Mouse (Mus musculus) kidney, postnatal 4 days (tissue): ENCODE data around the gene Rnf25.

Experiments used
- DNase-seq, 2 experiments: peaks; one replicate each; pipeline ENCODE4 v3.0.0; 2021; ENCODE audit warnings: mixed read lengths in 2 of 2

The Rnf25 gene

DNA sequence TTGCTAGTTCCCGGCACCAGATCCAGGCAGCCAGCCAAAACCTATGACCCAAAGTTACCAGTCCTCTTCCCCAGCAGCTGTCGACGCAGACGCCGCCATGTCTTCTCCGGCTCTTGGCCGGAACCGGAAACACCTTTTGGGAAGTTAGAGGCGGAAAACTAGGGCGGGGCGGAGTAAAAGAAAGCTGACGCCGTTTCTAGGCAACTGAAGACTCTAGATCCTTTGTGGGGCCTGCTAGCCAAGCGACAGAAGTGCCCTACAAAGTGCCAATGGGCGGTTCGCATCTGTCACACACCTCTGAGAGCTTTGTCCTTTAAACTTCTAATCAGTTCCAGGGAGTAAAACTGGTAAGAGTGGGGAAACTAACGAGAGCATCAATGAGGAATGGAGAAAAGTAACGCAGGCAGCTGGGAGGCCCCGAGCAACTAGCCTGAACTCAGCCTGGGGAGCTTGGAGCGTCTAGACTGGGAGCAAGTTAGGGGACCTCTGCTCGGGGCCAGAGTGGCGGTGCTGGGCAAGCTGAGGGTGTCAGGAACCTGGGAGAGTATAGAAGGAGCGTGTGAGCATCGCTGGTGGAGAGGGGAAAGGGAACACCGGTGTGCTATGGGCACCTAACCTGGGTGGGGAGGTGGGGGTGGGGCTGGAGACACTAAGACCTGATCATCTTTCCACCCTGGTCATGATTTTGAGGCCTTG is at the start of gene Rnf25, which contains the start of gene Stk36:
Gene Rnf25, minus strand, starts transcription at position 131 of the 696 bp plus-strand sequence.
Gene Stk36, plus strand, starts transcription at position 179 of the 696 bp plus-strand sequence.
- peak; percentile 86 to 90 for DNase-seq

DNA sequence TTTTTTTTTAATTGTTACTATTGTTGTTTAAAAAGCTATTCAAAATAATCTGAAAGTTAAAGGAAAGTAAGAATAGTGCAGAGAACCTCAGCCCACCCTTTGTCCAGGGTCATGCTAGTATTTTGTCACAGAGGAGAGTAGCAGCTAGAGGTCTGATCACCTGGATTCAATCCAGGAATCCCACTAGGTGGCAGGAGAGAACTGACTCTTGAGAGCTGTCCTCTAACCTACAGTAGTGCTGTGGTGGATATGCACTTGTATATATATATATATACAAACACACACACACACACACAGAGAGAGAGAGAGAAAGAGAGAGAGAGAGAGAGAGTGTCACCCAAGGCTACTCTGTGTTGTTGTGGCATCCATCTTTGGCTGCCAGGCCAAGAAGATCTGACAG is 42.7 kb upstream of the Rnf25 start:
- peak; percentile 15 to 25 for DNase-seq

DNA sequence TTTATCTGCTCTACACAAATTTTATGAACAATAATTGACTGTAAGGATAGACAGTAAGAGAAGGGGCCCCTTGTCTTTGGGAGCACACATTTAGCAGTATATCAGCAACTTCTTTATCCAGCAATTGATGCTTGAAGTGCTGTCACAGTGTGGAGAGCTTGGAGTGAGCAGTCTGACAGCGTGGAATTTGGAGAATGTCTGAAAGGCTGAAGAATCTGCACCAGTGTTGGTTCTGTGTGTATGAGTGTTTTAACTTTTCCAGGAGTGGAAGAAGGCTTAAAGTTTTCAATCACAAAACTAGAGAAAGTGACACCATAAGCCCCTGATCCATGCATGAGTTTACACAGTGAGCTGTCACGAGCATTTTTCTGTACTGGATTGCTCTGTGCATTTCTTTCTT is 42.3 kb upstream of the Rnf25 start:
- no peak for DNase-seq

DNA sequence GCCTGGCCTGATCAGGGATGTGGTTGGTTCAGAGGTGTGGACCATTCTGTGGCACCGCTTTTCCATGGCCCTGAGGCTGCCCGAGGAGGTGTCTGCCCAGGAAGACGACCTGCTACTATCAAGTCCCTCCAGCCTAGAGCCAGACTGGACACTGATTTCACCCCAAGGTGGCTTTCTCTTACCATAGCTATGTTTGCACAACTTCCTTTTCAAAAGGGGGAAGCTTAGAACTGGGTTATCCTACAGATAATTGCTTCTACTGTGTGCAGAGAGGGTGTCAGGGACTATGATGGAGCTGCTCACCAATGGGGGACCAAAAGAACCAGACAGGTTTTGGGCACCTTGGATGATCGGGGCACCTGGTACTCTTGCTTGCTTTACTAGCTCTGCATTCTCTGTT is 31.5 kb upstream of the Rnf25 start:
- DNase-seq: no peak

DNA sequence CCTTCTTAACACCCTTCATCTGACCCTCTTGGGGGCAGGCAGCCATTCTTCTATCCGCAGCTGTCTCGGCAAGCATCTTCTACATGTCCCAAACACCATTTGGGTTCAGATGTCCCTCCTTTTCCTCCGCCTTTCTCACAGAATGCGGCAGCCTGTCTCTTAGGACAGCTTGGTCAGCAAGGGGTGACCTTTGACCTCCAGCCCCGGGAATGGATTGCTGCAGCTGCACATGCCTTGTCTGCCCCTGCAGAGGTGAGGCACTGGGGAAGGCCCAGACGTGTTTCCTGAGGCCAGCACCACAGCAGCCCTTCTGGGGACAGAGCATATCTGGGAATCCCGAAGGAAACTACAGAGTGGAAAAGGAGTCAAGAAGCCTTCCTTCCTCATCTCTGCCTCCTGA is 26.8 kb upstream of the Rnf25 start:
- DNase-seq: peak; percentile 20 to 31

DNA sequence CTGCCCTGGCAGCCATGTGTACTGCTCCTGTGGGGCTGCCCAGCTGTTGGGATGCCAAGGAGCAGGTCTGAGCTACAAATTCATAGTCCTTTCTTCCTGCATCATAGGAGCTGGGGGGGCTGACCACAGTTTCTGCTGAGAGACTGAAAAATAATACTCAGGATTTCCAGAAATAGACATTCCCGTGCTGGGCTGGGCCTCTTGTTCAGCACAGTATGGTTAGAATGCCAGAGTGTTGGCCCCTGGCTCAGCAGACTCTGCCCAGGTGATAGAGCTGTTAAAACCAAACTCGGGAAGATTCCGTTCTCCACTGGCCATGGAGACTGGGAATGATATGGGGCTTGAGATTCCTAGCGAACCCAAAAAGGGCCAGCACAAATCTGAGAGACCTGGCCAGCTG is 24.9 kb upstream of the Rnf25 start:
- DNase-seq: no peak

DNA sequence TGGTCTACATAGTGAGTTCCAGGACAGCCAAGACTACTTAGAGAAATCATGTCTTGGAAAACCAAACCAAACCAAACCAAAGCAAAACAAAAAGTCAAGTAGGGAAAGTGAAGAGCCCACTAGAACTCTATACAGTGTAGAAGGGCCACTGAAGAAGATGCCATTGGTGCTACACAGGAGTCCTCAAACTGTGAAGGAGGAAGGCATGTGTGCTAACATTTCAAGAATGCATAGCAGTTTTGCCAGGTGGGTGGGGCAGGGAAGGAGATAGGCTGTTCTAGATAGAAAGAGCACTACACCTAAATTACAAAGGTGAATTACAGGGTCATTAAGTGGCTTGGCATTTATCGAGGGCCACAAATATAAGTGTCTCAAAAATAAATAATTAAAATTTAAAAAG is 23.0 kb upstream of the Rnf25 start:
- no peak for DNase-seq

DNA sequence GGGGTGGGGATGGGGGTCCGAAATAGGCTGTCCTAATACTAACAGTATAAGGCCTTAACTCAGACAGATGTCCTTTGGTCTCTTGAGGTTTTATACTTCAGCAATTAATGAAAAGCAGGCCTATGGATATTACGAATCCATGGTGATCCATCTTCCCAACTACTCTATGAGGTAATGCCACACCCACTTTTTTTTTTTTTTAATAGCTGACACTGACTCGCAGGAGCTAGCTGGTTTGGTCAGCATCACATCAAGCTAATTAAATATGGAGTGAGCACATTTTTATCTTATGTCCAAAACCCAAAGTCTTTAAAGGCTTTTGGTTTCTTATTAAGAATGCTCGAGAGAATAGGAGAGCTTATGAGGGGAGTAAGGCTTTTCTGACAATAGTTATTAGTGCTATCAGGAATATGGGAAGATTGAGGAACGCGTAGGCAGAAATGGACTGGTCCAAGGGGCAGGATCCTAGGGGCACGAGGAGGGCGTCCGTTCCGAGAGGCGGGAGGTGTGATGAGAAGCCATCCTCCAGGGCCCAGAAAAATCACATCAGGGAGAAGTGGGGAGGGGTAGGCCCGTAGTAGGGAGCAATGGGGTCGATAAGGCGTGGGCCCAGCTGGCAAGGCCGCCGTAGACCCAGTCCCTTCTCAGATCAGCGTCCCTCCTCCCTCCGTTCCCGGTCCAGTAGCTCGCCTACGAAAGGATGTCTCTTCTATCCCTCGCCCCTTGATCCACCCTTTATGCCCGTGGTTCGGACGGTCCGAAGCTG is 513 bp downstream of the Rnf25 start:
- DNase-seq: no peak

DNA sequence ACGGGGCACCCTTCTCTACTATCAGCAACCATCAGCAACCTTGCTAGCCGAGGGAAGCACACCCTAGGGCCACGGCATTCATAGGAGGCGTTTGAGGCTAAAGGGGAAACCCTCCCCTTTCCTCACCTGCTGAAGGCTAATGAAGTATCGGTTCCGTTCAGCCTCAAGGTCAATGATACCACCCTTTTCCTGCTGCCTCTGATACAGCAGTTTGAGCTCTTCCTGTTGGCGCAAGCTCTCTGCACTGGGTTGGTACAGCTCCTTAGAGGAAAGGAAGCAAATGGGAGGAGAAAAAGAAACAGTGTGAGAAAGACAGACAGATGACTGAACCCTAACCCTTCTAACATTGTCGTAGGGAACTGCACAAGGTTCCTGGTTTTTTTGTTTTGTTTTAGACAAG is 6.8 kb downstream of the Rnf25 start:
- DNase-seq: no peak

DNA sequence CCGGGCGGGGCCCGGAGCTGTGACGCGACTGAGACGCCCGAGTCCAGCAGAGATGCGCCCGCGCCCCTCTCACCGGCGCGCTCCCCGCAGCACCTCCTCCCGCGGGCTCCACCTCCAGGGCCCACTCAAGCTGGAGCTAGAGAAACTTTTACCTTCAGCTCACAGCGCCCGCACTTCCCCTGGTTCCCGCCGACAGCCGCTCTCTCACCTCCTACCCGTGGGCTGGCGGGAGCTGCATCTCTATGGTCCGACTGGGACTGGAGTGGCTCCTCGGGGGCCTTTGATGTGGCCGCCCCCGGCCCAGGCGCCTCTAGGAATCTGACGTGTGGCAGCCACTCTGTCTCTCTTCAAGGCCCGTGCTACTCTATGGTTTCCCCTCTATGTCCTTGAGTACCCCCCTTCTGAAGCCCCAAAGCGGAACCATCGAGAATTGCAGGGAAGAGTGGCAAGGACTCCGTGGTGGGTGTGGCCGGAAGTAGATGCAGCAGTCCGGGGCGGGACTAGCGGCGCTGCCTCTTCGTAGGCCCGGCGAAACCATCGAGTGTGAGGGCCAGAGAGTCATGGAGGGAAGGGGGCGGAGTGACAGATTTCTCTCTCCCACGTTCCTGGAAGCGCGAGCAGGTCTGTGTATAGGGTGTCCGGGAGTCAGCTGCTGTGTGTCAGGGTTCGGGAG is 13.3 kb downstream of the Rnf25 start, which contains the start of the genes Zfp142 and Bcs1l:
Gene Zfp142, minus strand, starts transcription at position 474 of the 673 bp plus-strand sequence.
Gene Bcs1l, plus strand, starts transcription at position 517 of the 673 bp plus-strand sequence.
- peak; percentile 99 to 100 for DNase-seq

DNA sequence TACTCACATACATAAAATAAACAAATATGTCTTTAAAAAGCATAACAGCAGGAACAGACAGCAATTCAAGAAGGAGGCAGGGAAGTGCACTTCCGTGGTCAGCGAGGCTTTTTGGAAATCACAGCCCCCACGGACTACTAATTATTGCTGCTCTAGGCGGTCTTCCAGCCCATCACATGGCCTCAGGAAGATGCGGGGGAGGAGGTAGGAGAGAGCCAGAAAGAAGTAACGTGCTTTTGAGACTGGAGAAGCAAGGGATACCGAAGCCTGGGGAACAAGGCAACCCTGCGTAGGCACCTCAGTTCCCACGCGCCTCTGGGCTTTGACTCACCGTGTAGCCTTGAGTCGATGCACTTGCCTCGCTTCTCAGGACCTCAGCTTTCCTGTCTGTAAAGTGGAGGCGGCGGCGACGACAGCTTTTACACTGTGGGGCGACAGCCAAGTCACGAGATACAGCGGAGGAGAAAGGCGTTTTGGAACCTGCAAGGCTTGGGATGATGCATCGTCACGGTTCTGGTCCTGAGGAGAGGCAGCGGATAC is 13.9 kb downstream of the Rnf25 start:
- peak; percentile 52 to 68 for DNase-seq

DNA sequence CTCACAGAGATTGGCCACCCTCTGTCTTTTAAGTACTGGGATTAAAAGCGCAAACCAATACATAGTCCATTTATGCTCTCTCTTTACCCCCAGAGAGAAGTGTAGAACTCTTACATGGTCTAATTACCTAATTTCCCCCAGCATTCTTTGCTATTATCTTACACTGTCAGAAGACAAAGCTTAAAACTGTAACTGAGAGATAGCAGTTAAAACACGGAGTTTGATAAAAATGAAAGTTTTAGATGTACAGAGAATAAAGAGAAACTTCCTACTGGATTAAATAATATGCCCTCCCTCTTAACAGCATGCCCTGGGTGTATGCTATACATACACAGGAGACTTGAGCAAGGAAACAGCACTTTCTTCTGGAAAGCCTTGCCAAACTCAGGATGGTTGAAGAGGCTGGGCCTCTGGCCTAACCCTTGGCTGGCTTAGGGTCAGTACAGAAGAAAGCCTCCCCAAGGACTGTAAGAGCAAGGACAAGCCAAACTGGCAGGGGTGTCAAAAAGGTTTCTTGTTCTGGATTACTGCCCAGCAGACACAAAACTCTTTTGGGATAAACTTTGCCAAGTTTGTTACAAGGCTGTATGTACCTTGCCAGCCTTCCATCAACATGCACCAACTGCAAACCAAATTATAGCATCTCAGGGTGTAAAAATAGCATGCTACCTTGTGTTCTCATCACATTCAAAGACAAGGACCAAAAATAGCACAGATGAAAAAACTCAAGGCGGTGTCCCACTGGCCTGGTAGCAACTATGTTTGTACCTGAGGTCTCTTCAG is 16.4 kb downstream of the Rnf25 start:
- DNase-seq: no peak

DNA sequence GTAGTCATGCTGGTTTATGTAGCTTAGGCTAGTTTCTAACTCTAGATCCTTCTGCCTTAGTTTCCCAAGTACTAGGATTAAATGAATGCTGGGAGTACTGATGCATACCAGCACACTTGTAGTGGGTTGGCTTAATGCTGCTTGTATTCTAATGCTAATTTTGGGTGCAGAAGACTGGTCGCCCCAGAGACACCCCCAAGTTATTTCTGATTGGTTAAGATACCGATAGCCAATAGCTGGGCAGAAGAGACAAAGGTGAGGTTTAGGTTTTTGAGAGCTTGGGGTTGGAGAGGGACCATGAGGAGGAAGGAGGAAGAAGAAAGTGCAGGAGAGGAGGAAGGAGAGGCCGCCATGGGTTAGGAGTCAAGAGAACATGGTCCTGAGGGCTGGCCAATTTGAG is 18.6 kb downstream of the Rnf25 start:
- no peak for DNase-seq

DNA sequence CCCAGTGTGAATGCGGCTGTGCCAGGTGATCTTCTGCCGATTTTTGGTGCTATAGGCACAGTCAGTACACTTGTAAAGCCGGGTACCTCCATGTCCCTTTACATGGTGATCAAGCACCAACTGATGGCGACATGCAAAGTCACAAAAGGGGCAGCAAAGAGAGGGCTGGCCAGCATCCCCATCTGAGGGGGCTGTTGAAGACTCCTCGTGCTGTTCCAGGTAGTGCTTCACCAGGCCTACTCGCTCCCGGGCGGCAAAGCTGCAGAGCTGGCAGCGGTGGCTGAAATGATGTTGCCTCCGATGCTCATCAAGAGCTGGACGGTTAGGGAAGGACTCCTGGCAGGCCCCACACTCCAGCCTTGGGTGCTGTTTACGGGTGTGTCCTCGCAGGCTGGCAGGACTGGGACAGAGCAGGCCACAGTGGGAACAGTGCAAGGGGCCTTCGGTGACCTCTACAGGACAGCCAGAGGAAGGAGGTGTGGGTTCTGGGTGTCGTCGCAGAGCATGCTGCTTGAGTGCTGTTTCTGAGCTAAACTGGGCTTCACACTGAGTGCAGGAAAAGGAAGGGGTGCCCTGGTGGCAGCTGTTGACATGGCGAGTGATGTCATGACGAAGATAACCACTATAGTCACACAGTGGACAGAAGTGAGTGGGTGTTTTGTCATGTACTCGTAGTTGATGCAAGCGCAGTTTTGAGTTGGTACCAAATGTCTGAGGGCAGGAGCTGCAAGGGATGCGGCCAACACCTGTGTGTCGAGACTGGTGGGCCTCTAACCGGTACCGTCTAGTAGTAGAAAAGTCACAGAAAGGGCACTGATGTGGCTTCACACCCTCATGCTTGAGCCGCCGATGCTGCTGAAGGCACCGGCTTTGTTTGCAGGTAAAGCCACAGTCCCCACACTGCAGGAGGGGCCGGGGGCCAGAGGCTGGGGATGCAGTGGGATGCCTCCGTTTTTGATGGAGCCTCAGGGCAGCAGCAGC is 31.2 kb downstream of the Rnf25 start:
- no peak for DNase-seq

DNA sequence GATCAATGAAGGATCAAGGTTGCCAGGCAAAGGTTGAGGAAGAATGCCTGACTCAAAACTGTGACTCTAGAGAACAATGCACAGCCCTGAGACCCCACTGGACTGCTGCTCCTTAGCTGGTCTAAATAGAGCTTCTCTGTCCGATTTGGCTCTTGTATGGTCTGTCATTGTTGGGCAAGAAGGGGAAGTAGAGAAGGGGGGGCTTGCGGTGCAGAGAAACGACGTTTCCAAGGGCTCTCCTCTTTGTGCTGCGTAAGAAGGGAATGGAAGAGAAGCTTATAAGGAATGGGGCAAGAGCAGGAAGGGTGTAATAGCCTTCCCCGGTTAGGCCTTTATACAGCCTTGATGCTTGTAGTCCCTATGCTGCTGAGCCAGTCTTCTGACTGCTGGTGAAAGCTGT is 35.4 kb downstream of the Rnf25 start:
- no peak for DNase-seq

DNA sequence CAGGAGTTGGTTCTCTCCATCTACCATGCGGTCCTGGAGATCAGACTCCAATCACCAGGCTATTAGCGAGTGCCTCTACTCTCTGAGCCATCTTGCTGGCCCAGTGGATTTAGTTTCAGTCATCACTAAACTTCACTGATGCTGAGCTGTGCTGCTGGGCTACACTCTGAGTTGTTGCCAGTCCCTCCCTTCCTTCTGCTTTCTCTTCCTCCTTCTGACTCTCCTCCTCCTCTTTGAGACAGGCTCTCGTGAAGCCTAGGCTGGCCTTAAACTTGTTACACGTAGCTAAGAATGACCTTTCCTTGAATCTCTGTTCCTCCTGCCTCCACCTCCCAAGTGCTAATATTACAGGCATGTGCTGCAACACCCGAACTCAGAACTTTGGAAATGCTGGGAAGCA is 42.1 kb downstream of the Rnf25 start:
- no peak for DNase-seq

DNA sequence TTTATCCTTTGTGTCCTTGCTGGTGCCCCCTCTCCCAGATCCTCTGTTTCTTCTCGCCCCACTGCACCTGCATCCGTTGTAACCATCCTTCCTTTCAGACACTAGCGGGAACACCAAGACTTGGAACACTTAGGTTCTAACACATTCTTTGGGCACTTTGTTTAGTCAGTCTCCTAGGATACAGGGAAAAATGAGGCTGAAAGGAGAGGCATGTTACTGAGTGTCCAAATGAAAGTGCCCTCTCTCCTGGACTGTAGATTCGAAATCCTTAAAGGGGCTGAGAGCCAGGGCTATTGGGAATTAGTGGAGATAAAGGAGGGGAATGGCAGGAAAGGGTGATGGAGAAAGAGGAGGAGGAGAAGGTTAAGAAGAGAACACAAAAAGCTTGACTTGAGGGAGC is 57.0 kb downstream of the Rnf25 start, which contains the start of gene Usp37:
Gene Usp37, minus strand, starts transcription at position 101 of the 400 bp plus-strand sequence.
- no peak for DNase-seq
